Mouse (Mus musculus) right cerebral cortex, adult 2 months (tissue): ENCODE measurements around the gene Naa80.

Experiments used
- DNase-seq, 2 experiments: peaks; one replicate each; pipeline ENCODE4 v3.0.0; 2021 to 2022; ENCODE audit warnings: low spot score in 2 of 2

The Naa80 gene

GRCm38 (mm10) chr9:107594281-107595062, 15.8 kb downstream of the Naa80 start:
- DNase-seq = no peak

- DNase-seq = no peak
These were observed 18.2 kb downstream of the Naa80 start for GRCm38 (mm10) chr9:107596619-107597569.

- no peak for DNase-seq
These were observed 19.7 kb downstream of the Naa80 start for GRCm38 (mm10) chr9:107598385-107598784.

- no peak for DNase-seq
These were observed 20.7 kb downstream of the Naa80 start for GRCm38 (mm10) chr9:107599433-107599832.

- peak in 1 of 2 experiments; percentile 40 for DNase-seq
These were observed 21.2 kb downstream of the Naa80 start for GRCm38 (mm10) chr9:107599842-107600241.

GRCm38 (mm10) chr9:107600745-107601144, 22.1 kb downstream of the Naa80 start:
- no peak for DNase-seq

- DNase-seq = no peak
These were observed 22.6 kb downstream of the Naa80 start for GRCm38 (mm10) chr9:107601275-107601674.

- peak; percentile 91 to 96 for DNase-seq
These were observed 23.5 kb downstream of the Naa80 start for GRCm38 (mm10) chr9:107602068-107602648.

- no peak for DNase-seq
These were observed 24.6 kb downstream of the Naa80 start for GRCm38 (mm10) chr9:107603251-107603650.

- no peak for DNase-seq
These were observed 26.5 kb downstream of the Naa80 start for GRCm38 (mm10) chr9:107605041-107605661.

- DNase-seq = no peak
These were observed 27.9 kb downstream of the Naa80 start for GRCm38 (mm10) chr9:107606591-107606990.

GRCm38 (mm10) chr9:107607036-107607435, 28.3 kb downstream of the Naa80 start:
- DNase-seq = no peak

GRCm38 (mm10) chr9:107607653-107608245, 29.1 kb downstream of the Naa80 start:
- DNase-seq = no peak

- DNase-seq = no peak
These were observed 30.2 kb downstream of the Naa80 start, which contains the start of gene Sema3b for GRCm38 (mm10) chr9:107608741-107609432. Gene Sema3b (minus strand): TSS chr9:107609229.

GRCm38 (mm10) chr9:107609433-107609830, 30.7 kb downstream of the Naa80 start:
- DNase-seq = no peak

GRCm38 (mm10) chr9:107611456-107612190, 32.9 kb downstream of the Naa80 start:
- DNase-seq = peak in 1 of 2 experiments; percentile 34

- DNase-seq = peak; percentile 98
These were observed 33.7 kb downstream of the Naa80 start for GRCm38 (mm10) chr9:107612191-107612944.

GRCm38 (mm10) chr9:107612945-107613569, 34.4 kb downstream of the Naa80 start:
- DNase-seq = no peak

GRCm38 (mm10) chr9:107615035-107615434, 36.3 kb downstream of the Naa80 start:
- DNase-seq = no peak
